Mouse (Mus musculus): Measurements from ENCODE around the gene Uhrf1. TPM values are rescaled to one million over a fixed set of nuclear protein-coding genes. Genes with fewer than 3 reads are reported as not detected.
A peak's percentile ranks its signal among the peaks of the same experiment; 100 is the strongest.

Uhrf1 gene
- total and polyA plus RNA-seq, 3 experiments, result 115 to 201 (median 133) TPM

- peaks cover 0 to 2% of the 10 kb centered on the region in 2 experiments; a peak in 2 of 4 replicates for H3K36me3 ChIP-seq (ENCODE audit: control insufficient read depth in 1 of 2, insufficient read depth in 2 of 2, low read length in 2 of 2)
- TF ChIP-seq USF2 (IDR thresholded peaks at IDR 0.05; ENCODE audit: borderline replicate concordance in 1 of 2, insufficient read depth in 1 of 2, low read depth in 1 of 2, low read length in 2 of 2) (no peak), POLR2AphosphoS5 (IDR thresholded peaks at IDR 0.05; ENCODE audit: borderline replicate concordance, low read depth, low read length) (no peak), GATA1 (IDR thresholded peaks at IDR 0.05; ENCODE audit: low read depth, low read length) (peak; percentile 84), RAD21 (IDR thresholded peaks at IDR 0.05; ENCODE audit: low read depth, low read length) (peak; percentile 29), POLR2A (IDR thresholded peaks at IDR 0.05; ENCODE audit: control insufficient read depth in 1 of 2, insufficient read depth in 1 of 2, low read depth in 1 of 2, low read length in 2 of 2, poor library complexity in 1 of 2) (peak; percentile 52 to 92; a peak in 3 of 4 replicates), TCF12 (IDR thresholded peaks at IDR 0.05; ENCODE audit: low read depth, low read length) (peak; percentile 71), MAFK (IDR thresholded peaks at IDR 0.05; ENCODE audit: borderline replicate concordance, low read depth, low read length) (no peak), MAX (IDR thresholded peaks at IDR 0.05; ENCODE audit: low read length) (peak; percentile 89), GABPA (IDR thresholded peaks at IDR 0.05; ENCODE audit: low read depth, low read length) (no peak), KAT2A (conservative IDR thresholded peaks at IDR 0.05; ENCODE audit: low read depth, low read length) (no peak), RCOR1 (IDR thresholded peaks at IDR 0.05; ENCODE audit: low read depth, low read length) (peak; percentile 16; the same call in 1 of the 2 replicates), JUND (IDR thresholded peaks at IDR 0.05; ENCODE audit: low read depth, low read length) (peak; percentile 56; the same call in 1 of the 2 replicates), SMC3 (IDR thresholded peaks at IDR 0.05; ENCODE audit: low read depth, low read length) (peak; percentile 59), ELF1 (IDR thresholded peaks at IDR 0.05; ENCODE audit: low read depth, low read length) (peak; percentile 98), UBTF (IDR thresholded peaks at IDR 0.05; ENCODE audit: borderline replicate concordance, insufficient read depth, low read depth, low read length) (no peak), TBP (IDR thresholded peaks at IDR 0.05; ENCODE audit: low read depth, low read length) (peak; percentile 83), TAL1 (IDR thresholded peaks at IDR 0.05; ENCODE audit: low read length) (peak; percentile 39; the same call in 1 of the 2 replicates), MYC (IDR thresholded peaks at IDR 0.05; ENCODE audit: low read depth, low read length) (peak; percentile 97), HCFC1 (IDR thresholded peaks at IDR 0.05; ENCODE audit: low read depth, low read length) (peak; percentile 77), SIN3A (IDR thresholded peaks at IDR 0.05; ENCODE audit: low read length) (peak; percentile 83), NELFE (IDR thresholded peaks at IDR 0.05; ENCODE audit: low read depth, low read length) (peak; percentile 76), ZMIZ1 (IDR thresholded peaks at IDR 0.05; ENCODE audit: low read depth, low read length) (peak; percentile 71), ZC3H11A (IDR thresholded peaks at IDR 0.05; ENCODE audit: low read depth, low read length) (peak; percentile 31), NRF1 (IDR thresholded peaks at IDR 0.05; ENCODE audit: insufficient read depth, low read depth, low read length, poor library complexity, severe bottlenecking) (0 out of 2 replicates have a peak, but pooled peaks have one; percentile 3), CHD2 (IDR thresholded peaks at IDR 0.05; ENCODE audit: low read length) (no peak), EP300 (IDR thresholded peaks at IDR 0.05; ENCODE audit: low read depth in 1 of 2, low read length in 2 of 2) (peak in 1 of 2 experiments; percentile 65; a peak in 3 of 4 replicates), BHLHE40 (IDR thresholded peaks at IDR 0.05; ENCODE audit: borderline replicate concordance, low read depth, low read length) (no peak), MAZ (IDR thresholded peaks at IDR 0.05; ENCODE audit: low read depth, low read length) (peak; percentile 98), MXI1 (IDR thresholded peaks at IDR 0.05; ENCODE audit: low read depth, low read length) (peak; percentile 96), ETS1 (IDR thresholded peaks at IDR 0.05; ENCODE audit: low read depth, low read length) (peak; percentile 91), ZKSCAN1 (IDR thresholded peaks at IDR 0.05; ENCODE audit: low read depth, low read length) (no peak), ZNF384 (IDR thresholded peaks at IDR 0.05; ENCODE audit: low read depth, low read length) (peak; percentile 18; the same call in 1 of the 2 replicates), POLR2AphosphoS2 (IDR thresholded peaks at IDR 0.05; ENCODE audit: low read length) (peak; percentile 80; the same call in 1 of the 2 replicates), CTCF (IDR thresholded peaks at IDR 0.05 in 2 of 3, conservative IDR thresholded peaks at IDR 0.05 in 1 of 3; ENCODE audit: control insufficient read depth in 1 of 3, insufficient read depth in 1 of 3, low read depth in 2 of 3, low read length in 3 of 3, poor library complexity in 1 of 3, severe bottlenecking in 1 of 3) (peak in 1 of 3 experiments; percentile 53; a peak in 3 of 6 replicates), USF1 (IDR thresholded peaks at IDR 0.05; ENCODE audit: low read depth, low read length) (peak; percentile 59)
- peak; percentile 99 for DNase-seq (ENCODE audit: low read depth, low spot score)
- peaks cover 3 to 9% of the 10 kb centered on the region in 2 experiments; a peak in 2 of 4 replicates for H3K4me1 ChIP-seq (ENCODE audit: control insufficient read depth in 1 of 2, insufficient read depth in 2 of 2, low read length in 2 of 2)
- peak within 1 kb of the TSS; percentile 84 for H3K9ac ChIP-seq (ENCODE audit: control insufficient read depth, low read depth, low read length, poor library complexity, severe bottlenecking)
- H3K79me2 ChIP-seq (ENCODE audit: control insufficient read depth, insufficient read depth, low read length, poor library complexity), result peaks cover 5% of the 10 kb centered on the region
- peak within 1 kb of the TSS; percentile 93 for H3K27ac ChIP-seq (ENCODE audit: control insufficient read depth, low read depth, low read length)
- H3K27me3 ChIP-seq (ENCODE audit: control insufficient read depth in 1 of 2, insufficient read depth in 2 of 2, low read length in 2 of 2), result no peaks in the 10 kb centered on the region
- H3K4me3 ChIP-seq (ENCODE audit: control insufficient read depth in 1 of 2, insufficient read depth in 1 of 2, low read depth in 2 of 2, low read length in 2 of 2), result peak within 1 kb of the TSS; percentile 84 to 86
- H3K9me3 ChIP-seq (replicated peaks; ENCODE audit: insufficient read depth, low read length), result no peaks in the 10 kb centered on the region
Observed at GRCm38 (mm10) chr17:56276643-56277566, 26.2 kb upstream of the Uhrf1 start, which contains the start of gene Ticam1. Ticam1 (minus strand) TSS chr17:56276786.
